Mouse (Mus musculus) midbrain, embryonic 10.5 days (tissue): ENCODE data around the gene Mgat4a. TPM values are rescaled to one million over a fixed set of nuclear protein-coding genes. Genes with fewer than 3 reads are reported as not detected.

ENCODE experiments used
- polyA plus RNA-seq: library from polyadenylated mRNA; unstranded; fragments of >200 nt; fragmentation: Nextera tagmentation; extraction: Ambion mirVana; gene quantifications from 2 replicates; pipeline ENCODE4 v1.2.1, GENCODE M21; 2016

The Mgat4a gene
- polyA plus RNA-seq, 1 experiment from 2014 or later = 1.5 TPM

Other genes starting within 250 kb of the Mgat4a start
- 11.9 and 17.4 TPM in 2 replicates for gene Inpp4a, start 241.2 kb downstream of the Mgat4a start, polyA plus RNA-seq
- 55.3 and 61.7 TPM in 2 replicates for gene Coa5, start 110.9 kb downstream of the Mgat4a start, polyA plus RNA-seq
- gene Unc50, start 110.9 kb downstream of the Mgat4a start, polyA plus RNA-seq = 125 TPM in 2 replicates
- gene 2010300C02Rik, start 179.1 kb upstream of the Mgat4a start, polyA plus RNA-seq = 0.73 and 0.75 TPM in 2 replicates